Mouse (Mus musculus) adrenal gland, adult (tissue): ENCODE data around the gene Lpgat1.
A peak's percentile ranks its signal among the peaks of the same experiment; 100 is the strongest.

ENCODE experiments used
- DNase-seq, 2 experiments: peaks; one replicate each; pipeline ENCODE4 v3.0.0; 2022 to 2023; ENCODE audit warnings: low spot score in 1 of 2; ENCODE audit not compliant: inconsistent age in 2 of 2

Lpgat1 gene

GRCm38 (mm10) chr1:191717601-191718498, at the start of gene Lpgat1:
Gene Lpgat1 (plus strand): TSS chr1:191717834.
- peak; percentile 92 to 97 for DNase-seq

GRCm38 (mm10) chr1:191668030-191668429, 49.6 kb upstream of the Lpgat1 start:
- no peak for DNase-seq

- DNase-seq = peak; percentile 75 to 86
Measured at GRCm38 (mm10) chr1:191674071-191674470, 43.6 kb upstream of the Lpgat1 start.

GRCm38 (mm10) chr1:191681633-191682032, 36.0 kb upstream of the Lpgat1 start:
- no peak for DNase-seq

- DNase-seq = peak in 1 of 2 experiments; percentile 72
Measured at GRCm38 (mm10) chr1:191687531-191687930, 30.1 kb upstream of the Lpgat1 start.

DNA sequence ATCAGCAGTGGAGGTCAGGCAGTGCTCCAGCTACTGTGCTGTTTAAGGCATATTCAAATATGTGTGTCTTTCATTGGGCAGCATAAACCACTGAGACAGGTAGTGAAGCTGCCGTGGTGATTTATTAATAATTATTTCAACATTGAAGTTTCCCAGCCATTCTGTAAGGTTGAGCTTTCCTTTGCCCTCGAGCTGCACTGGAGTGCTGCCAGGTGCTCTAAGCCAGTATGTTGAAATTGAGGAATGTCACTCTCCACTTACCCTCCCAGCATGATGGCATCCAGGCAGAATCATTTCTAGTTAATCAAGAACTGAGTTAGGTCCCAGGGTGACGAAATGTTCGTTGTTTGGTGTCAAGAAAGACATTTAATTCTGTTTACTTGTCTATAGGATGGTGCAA, 24.4 kb upstream of the Lpgat1 start:
- peak; percentile 23 to 86 for DNase-seq

DNA sequence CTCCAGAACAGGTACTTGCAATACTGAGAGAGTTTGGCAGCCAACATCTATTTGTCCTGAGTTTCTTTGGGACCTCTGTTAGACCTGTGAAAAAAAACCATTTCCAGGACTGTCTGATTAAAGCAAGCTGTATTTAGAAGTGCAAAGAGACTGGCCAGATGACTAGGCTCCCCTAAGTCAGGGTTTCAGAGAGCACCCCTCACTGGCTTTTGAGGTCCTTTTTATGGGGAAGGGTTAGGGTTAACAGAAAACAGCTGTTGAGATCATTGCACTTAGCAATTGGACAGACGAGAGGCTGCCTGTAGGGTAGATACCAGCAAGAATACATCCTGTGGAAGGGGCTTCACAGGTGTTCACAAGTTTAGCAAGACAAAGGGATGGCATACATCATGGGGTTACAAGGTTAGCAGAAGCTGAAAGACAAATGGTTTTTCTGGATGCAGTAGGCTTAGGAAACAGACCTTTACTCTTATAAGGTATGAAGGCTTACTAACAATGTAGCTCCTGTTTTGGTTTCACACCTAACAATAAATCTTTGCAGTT, 19.3 kb upstream of the Lpgat1 start:
- DNase-seq = no peak

DNA sequence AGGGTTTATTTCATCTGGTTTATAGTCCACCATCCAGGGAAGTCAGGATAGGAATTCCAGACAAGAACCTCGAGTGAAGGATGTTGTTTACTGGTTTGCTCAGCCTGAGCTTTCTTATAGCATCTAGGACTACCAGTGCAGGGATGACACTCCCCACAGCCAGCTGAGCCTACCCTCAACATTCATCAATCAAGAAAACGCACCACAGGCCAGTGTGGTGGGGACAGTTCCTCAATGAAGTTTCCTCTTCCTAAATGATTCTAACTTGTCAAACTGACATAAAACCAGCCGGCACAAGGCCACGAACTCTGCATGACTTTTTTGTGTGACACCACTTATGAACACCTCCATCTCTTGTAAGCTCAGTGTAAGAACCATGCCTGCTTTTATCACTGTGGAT, 13.1 kb upstream of the Lpgat1 start:
- no peak for DNase-seq

DNA sequence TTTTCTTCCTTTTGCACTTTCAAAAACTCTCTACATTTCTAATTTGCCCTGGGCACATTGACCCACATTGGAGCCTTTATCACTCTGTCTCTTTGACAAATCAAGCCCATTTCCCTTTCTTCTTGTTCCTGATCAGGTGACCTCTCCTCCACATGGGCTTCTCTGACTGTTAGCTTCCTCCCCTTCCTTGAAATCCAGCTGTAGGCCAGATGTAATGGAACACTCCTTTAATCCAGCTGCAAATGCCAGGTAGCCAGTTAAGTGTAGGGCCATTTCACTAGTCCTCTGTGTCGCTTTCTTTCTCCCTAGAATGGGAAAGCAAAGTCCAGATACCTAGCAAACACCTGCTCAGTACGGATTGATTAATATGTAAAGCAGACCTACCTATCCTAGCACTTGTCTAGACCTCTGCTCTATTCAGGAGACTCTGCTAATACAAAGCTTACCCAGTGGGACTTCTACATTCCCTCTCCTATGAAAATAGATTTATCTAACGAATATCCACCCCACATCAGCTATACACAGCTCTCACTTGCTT, 11.0 kb upstream of the Lpgat1 start:
- no peak for DNase-seq

GRCm38 (mm10) chr1:191709811-191710210, 7.8 kb upstream of the Lpgat1 start:
- no peak for DNase-seq

DNA sequence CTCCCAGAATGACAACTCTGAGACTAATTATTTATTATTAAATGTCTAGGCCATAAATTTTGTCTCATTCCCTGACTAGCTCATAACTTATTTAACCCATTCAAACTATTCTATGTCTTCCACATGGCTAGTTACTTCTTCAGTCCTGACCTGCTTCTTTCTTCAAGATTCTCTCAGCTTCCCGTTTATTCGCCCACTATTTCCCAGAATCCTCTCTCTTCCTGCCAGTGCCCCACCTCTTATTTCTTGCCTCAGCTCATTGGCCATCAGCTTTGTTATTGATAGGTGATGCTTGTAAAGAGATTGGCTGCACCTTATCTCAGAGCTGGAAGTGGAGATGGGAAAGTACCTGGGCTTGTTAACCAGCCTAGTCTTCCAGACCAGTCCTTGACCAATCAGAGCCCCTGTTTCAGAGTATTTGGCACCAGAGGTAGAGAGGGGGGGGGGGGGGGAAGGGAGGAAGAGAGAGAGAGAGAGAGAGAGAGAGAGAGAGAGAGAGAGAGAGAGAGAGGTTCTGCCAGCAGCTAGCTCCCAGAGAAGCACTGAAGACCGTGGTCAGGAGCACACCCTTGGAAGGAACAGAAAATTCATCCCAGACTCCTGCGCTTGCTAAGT, 5.3 kb upstream of the Lpgat1 start:
- no peak for DNase-seq

DNA sequence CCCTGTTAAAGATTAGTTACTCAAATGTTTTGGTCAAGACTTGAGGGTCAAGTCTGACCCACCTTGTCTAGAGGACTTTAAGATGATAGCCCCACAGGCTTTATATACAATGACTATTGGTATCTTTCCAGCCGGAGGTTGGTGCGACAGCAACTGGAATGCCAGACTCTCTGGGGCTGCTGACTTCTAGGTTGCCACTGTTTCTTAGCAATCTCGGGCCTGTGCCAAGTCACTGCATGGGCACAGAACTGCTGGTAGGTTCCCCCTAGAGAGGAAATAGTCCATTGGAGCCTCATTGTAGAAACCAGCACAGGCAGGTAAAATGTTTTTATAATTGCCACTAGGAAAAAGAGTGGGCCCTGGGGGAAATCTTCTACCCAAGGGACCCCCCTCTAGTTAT, 3.8 kb upstream of the Lpgat1 start:
- no peak for DNase-seq

GRCm38 (mm10) chr1:191715150-191715549, 2.5 kb upstream of the Lpgat1 start:
- no peak for DNase-seq

GRCm38 (mm10) chr1:191717141-191717540, 493 bp upstream of the Lpgat1 start:
- DNase-seq = no peak

GRCm38 (mm10) chr1:191718522-191719281, 1.1 kb downstream of the Lpgat1 start:
- DNase-seq = peak; percentile 64 to 88

GRCm38 (mm10) chr1:191719326-191719725, 1.7 kb downstream of the Lpgat1 start:
- no peak for DNase-seq

GRCm38 (mm10) chr1:191720419-191720818, 2.8 kb downstream of the Lpgat1 start:
- DNase-seq = no peak

- peak in 1 of 2 experiments; percentile 57 for DNase-seq
Measured at GRCm38 (mm10) chr1:191722706-191723105, 5.1 kb downstream of the Lpgat1 start.

DNA sequence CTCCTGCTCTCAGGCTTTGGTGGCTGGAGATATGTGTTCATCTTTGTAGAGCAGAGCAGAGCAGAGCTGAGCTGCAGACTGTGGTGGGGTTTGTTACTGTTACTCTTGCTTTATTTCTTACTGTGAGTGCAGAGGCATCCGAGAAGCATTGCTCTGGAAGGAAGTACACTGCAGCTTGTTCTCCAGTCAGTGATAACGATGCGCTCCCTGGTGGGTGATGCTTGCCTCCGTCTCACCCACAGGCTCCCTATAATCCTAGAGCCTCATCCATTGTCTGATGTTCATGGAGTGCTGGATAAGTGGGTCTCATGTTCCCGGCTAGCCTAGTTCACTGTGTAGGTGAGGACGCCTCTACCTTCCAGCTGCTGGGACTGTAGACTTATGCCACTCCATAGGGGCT, 6.0 kb downstream of the Lpgat1 start:
- DNase-seq = no peak

DNA sequence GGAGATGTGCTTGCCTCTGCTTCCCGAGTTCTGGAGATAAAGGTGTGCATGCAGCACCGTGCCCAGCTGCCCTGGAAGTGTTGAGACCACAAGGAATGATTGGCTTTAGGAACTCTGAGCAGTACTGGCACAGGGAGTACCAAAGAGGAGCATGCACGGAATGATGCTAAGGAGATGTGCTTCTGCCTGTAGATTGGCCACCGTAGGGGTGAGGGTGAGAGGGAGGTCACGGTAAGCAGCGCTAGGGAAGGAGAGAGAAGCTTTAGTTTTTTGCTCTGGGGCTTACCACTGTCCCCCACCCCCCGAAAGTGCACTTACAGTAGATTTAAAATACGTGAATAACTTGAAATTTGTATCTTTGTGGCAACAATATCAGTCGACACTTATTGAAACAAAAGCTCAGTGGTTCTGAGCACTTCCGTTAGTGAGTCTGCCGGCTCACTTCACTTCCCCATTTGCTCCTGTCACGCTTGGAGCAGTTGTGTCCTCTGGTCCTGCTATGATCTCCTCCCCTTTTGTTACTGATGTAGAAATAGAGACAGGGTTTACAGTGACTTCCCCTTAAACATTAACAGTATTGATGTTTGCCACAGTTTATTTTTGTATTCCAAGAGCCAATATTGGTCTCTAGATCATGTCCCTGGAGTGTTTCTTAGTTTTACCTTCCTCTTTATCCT, 6.9 kb downstream of the Lpgat1 start:
- DNase-seq = no peak

- no peak for DNase-seq
Measured at GRCm38 (mm10) chr1:191732623-191733022, 15.0 kb downstream of the Lpgat1 start.
